ENCODE assay signal across 8 mouse cellular contexts in the genomic region with DNA sequence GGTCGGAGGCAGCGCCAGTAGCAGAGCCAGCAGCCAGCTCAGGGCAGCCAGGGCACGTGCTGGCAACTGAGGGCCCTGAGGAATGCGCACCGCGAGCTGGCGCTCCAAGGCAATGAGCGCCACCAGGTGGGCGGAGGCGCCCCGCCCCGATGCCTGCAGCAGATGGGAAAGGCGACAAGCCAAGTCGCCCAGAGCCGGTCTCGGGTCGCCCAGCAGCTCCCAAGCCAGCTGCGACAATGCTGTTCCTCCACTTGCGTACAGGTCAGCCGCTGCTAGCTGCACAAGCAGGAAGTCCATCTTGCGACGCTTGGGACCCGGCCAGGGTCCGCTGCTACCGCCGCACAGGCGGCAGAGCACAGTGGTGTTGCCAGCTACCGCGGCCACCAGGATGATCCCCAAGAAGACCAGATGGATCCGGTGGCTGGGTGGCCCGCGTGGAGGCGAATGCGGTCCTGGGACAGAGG. TPM values are rescaled to one million over a fixed set of nuclear protein-coding genes. Genes with fewer than 3 reads are reported as not detected.
DNase-seq lines count a peak whose midpoint lies in the region; ATAC-seq lines count a peak whose summit lies in the region.

No protein-coding gene starts in this region.

- peaks cover 16% of the 10 kb centered on the region for H3K4me1 ChIP-seq in lung, embryonic 15.5 days

- H3K27ac ChIP-seq in lung, embryonic 15.5 days, result no peak overlapping the region

- no peaks in the 10 kb centered on the region for H3K36me3 ChIP-seq in lung, embryonic 15.5 days

- no peaks in the 10 kb centered on the region for H3K9me3 ChIP-seq in lung, embryonic 15.5 days

- WGBS in lung, embryonic 15.5 days, result 1% methylated on average over 34 of the region's 34 CpGs

- H3K4me2 ChIP-seq in lung, embryonic 15.5 days, result peak overlapping the region; percentile 96

- peak overlapping the region; percentile 46 for H3K4me3 ChIP-seq in lung, embryonic 15.5 days

- peaks cover 55% of the 10 kb centered on the region for H3K27me3 ChIP-seq in lung, embryonic 15.5 days

- H3K9ac ChIP-seq in lung, embryonic 15.5 days, result peak overlapping the region; percentile 23

- ATAC-seq in frontal cortex, adult (ENCODE audit: low TSS enrichment), result peak; percentile 73
- ATAC-seq in hematopoietic stem cell, adult 5-6 weeks (replicated peaks in 1 of 2; ENCODE audit: insufficient read depth in 1 of 2, low FRiP score in 2 of 2, low TSS enrichment in 1 of 2, low read depth in 1 of 2, poor library complexity in 2 of 2, severe bottlenecking in 2 of 2), result peak; percentile 63 to 78
- ATAC-seq in lung, embryonic 15.5 days (ENCODE audit: borderline replicate concordance, extremely low read depth, low FRiP score, low TSS enrichment), result peak; percentile 81; the same call in 1 of the 2 replicates
- ATAC-seq in neutrophil, adult 5-6 weeks (ENCODE audit: extremely low read depth, insufficient number of reproducible peaks, low FRiP score, poor library complexity, severe bottlenecking), result peak; percentile 65

- peak; percentile 42 for DNase-seq in MN1 (ENCODE audit: low spot score)
- peak; percentile 89 for DNase-seq in cerebellum, adult 9-10 months
- peak; percentile 72 for DNase-seq in layer of hippocampus, adult 9-11 months
- DNase-seq in thymus, adult 18-20 months, result peak; percentile 22 to 32

RNA-seq across cellular contexts. Expression of a gene that starts 0.5 kb away (rescaled TPM):
- 0.55 and 0.88 TPM in 2 replicates for total RNA-seq in hematopoietic stem cell, adult 5-6 weeks (2017)
- 0.16 TPM in 1 of 2 replicates, not detected in the other for polyA plus RNA-seq in lung, embryonic 15.5 days (2015; fragmentation: Nextera tagmentation; extraction: Ambion mirVana)
- total RNA-seq in neutrophil, adult 5-6 weeks (2017), result not detected in 2 replicates

RNA-seq across cellular contexts. Expression of a gene that starts 37.8 kb away (rescaled TPM):
- total RNA-seq in hematopoietic stem cell, adult 5-6 weeks (2017), result 9.8 and 22.3 TPM in 2 replicates
- 17.4 and 17.5 TPM in 2 replicates for polyA plus RNA-seq in lung, embryonic 15.5 days (2015; fragmentation: Nextera tagmentation; extraction: Ambion mirVana)
- total RNA-seq in neutrophil, adult 5-6 weeks (2017), result 8.8 and 14.3 TPM in 2 replicates

RNA-seq across cellular contexts. Expression of a gene that starts 42.2 kb away (rescaled TPM):
- 23.5 and 43.2 TPM in 2 replicates for total RNA-seq in hematopoietic stem cell, adult 5-6 weeks (2017)
- polyA plus RNA-seq in lung, embryonic 15.5 days (2015; fragmentation: Nextera tagmentation; extraction: Ambion mirVana), result 7.0 and 8.1 TPM in 2 replicates
- total RNA-seq in neutrophil, adult 5-6 weeks (2017), result 16.3 and 20.1 TPM in 2 replicates

RNA-seq across cellular contexts. Expression of a gene that starts 42.2 kb away (rescaled TPM):
- total RNA-seq in hematopoietic stem cell, adult 5-6 weeks (2017), result 49.9 and 52.2 TPM in 2 replicates
- polyA plus RNA-seq in lung, embryonic 15.5 days (2015; fragmentation: Nextera tagmentation; extraction: Ambion mirVana), result 11.2 and 11.5 TPM in 2 replicates
- 25.3 and 27.6 TPM in 2 replicates for total RNA-seq in neutrophil, adult 5-6 weeks (2017)

Comparison
In these comparisons a context has a peak if more than half of its experiments do, and no peak if none do; other contexts are left out.
1. DNase-seq: peak in every context shown above with its lines; median percentile 89 in cerebellum, adult 9-10 months; 72 in layer of hippocampus, adult 9-11 months; 42 in MN1; 27 in thymus, adult 18-20 months.